Mouse (Mus musculus) splenic B cell, adult 2 months (primary cell): ENCODE data around the gene Arhgap19.

ENCODE experiments used
- DNase-seq: peaks from one replicate; pipeline ENCODE4 v3.0.0-alpha.2; 2011; ENCODE audit warnings: low read depth, low spot score
- H3K27me3 ChIP-seq: 2 replicates; pipeline ENCODE4 v1.6.1; 2012; ENCODE audit warnings: mild to moderate bottlenecking, low read length, moderate library complexity, mixed read lengths; ENCODE audit not compliant: control insufficient read depth, poor library complexity, insufficient read depth, severe bottlenecking
- H3K36me3 ChIP-seq: 2 replicates; pipeline ENCODE4 v1.6.1; 2012; ENCODE audit warnings: mild to moderate bottlenecking, low read length, moderate library complexity, mixed read lengths; ENCODE audit not compliant: control insufficient read depth, poor library complexity, insufficient read depth, severe bottlenecking

Gene Arhgap19

DNA sequence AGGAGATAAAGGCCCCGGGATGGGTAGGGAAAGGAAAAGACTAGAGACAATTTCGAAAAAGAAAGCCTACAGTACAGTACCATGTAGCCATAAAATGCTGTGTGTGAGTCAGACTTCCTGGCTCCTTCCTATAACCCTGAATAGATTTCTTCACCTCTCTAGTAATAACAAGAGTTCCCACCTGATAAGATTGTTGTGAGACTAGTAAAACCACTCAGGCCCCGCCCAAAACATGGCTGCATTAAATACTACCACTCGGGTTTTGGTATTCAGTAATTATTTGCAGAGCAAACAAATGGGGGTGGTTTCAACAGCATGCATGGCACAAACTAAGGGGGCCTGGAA, 36.0 kb upstream of the Arhgap19 start:
- H3K36me3 ChIP-seq = no peaks in the 10 kb centered on the region
- no peak for DNase-seq
- H3K27me3 ChIP-seq = no peaks in the 10 kb centered on the region

DNA sequence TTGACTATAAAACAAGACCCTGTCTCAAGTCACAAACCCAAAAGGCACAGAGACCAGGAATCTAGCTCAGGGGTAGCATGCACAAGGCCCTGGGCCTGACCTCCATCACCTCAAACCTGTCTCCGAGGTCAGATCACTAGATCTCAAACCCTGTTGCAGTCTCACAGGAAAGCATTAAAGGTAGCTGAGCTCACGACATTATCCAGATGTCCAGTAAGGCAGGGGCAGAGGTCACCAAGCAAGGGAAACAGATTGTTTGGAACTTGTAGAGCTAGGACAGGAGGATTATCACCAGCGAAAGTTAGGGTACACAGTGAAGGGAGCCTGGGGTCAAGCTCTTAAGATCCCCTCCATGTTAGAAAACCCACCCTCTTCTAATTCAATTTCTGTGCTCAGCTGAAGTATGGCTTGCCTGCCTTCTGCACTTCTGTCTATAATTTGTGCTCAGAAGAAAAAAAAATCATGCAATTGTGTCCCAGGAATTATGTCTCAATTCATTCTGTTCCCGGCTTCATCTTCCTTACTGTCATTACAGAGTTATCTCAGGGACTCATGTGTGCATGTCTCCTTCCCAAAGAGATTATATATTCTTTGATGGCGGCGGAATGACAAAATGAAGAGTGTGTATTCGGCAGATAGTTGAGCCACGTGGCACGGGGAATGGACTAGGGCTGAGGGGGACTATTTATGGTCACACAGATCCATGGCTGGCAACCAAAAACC, 35.5 kb upstream of the Arhgap19 start:
- no peaks in the 10 kb centered on the region for H3K27me3 ChIP-seq
- no peaks in the 10 kb centered on the region for H3K36me3 ChIP-seq
- no peak for DNase-seq

DNA sequence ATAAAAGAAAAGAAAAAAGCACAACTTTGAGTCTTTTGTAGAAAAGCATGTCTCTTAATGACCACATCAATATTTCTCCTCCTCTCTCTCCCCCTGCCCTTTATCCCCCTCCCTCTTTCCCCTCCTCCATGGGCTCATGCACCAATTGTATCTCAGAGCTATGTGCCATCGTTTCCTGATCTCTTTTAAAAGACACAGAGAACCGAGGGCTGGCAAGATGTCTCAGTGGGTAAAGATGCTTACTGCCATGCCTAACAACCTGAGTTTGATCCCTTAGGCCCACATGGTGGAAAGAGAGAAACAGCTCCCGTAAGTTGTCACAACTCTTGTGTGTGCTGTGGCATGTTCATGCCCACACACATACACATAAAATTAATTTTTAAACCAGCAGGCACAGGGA, 34.9 kb upstream of the Arhgap19 start:
- no peak for DNase-seq
- no peaks in the 10 kb centered on the region for H3K27me3 ChIP-seq
- H3K36me3 ChIP-seq = no peaks in the 10 kb centered on the region

DNA sequence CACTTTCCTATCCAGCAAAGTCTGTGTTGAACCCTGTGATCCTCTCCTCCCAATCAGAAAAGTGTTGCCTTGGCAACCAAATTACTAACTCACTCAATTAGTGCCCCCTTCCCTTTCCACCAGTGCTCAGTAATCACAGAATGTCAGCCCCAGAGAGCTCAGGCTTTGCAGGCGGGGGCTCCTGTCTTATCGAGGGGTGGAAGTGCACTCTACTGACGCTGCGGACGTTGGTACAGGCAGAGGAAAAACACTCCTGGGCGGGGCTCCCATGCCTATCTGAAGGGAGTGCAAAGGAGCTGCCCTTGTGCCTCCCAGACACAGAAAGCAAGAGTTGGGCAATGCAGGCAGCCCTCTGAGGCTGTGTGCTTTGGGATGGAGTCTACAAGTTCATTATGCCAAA, 34.0 kb upstream of the Arhgap19 start:
- no peaks in the 10 kb centered on the region for H3K27me3 ChIP-seq
- DNase-seq = no peak
- no peaks in the 10 kb centered on the region for H3K36me3 ChIP-seq

DNA sequence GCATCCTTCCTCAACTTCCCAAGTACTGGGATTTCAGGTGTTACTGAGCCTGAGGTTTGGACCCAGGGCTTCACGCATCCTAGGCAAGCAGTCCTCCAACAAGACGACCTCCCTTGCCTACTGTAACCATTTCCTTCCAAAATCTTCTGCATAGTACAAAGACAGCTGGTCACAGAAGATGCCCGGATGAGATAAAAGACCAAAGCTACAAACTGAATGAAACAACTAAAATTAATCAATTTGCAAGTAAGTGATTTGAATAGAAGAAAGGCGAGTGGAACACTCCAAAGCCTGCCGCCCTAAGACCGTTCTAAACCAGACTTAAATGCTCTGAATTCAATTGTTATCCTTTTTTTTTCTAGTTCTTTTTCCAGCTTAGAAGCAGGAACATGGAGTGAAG, 33.6 kb upstream of the Arhgap19 start:
- Histone ChIP-seq H3K36me3 (no peaks in the 10 kb centered on the region), H3K27me3 (no peaks in the 10 kb centered on the region)
- no peak for DNase-seq

DNA sequence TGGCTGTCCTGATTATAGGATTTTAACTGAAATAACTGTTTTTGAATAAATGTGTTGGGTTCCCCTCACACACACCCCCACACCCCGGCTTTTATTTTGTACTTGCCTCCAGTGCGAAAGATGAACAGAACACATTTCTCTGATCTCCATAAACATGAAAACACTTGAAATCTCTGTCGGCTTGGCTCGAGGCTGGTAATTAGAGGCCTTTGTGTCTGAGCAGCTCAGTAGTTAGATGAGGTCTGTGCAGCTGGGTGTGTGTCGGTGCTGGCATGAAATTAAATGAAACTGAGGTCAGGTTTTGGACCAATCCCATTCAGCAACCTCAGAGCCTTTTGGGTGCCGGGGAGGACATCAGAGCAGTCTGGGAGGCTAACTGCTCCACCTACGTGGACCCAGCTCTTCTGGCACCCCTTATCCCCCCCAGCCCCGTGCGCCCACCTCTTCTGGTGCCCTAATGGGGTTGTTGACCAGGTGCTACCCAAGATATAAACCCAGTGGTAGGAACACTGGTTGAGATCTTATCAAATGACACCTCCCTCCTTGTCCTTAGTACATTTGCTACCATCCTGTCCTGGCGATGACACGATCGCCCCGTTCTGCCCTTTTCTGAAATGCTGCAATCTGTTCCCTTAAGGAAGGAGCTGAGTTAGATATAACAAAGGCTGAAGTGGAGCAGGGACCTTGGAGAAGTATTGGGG, 30.8 kb upstream of the Arhgap19 start:
- DNase-seq = no peak
- Histone ChIP-seq H3K36me3 (no peaks in the 10 kb centered on the region), H3K27me3 (no peaks in the 10 kb centered on the region)

DNA sequence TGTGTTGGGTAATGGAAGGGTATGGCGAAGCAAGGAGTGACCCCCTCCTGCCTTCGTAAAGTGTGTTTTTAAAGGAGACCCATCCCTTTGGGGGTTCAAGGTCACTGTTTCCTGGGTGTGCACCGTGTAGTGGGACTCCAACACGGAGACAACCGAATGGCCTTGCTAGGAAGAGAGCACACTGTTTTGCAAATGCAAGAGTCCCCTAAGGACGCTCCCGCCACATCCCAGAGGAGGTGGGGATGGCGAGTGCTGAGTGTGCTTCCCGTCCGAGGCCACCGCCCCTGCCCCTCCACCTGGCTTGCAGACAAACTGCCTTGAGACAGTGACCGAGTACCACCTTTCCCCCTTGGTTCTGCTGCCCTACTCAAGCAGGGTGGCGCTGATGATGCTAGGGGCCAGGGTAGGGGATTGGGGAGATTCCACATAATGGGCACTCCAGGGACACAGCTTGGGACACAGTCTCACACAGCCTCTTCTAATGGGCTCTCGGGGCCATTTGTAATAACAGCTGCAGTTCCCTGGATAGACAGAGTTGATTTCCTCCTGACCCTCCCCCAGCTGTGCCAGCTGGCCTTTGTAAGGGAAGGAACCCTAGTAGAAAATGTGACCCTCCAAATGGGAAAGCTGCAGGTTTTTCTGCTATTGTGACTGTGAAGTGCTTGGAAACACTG, 30.0 kb upstream of the Arhgap19 start:
- DNase-seq = no peak
- Histone ChIP-seq H3K27me3 (no peaks in the 10 kb centered on the region), H3K36me3 (no peaks in the 10 kb centered on the region)

DNA sequence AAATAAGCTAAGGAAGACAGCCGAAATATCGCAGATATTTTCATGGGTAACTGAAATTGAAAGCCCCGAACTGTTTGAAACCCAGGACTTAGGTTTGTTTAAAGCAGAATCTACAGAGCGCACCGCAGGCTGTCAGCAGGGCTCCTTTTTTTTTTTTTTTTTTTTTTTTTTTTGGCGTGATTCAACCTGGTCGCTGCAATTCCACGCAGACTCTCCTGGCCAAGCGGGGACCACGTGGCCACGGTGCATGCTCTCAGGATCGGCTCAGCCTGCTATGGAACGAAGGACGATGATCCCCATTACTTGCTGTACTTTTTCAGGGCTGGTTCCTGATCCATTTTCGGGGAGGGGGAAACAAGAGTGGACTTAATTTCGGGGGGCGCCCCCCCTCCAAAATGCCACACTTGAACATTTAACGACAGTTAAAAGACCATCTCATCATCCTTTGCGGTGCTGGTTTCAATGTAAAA, 29.3 kb upstream of the Arhgap19 start:
- DNase-seq = no peak
- Histone ChIP-seq H3K36me3 (no peaks in the 10 kb centered on the region), H3K27me3 (no peaks in the 10 kb centered on the region)

DNA sequence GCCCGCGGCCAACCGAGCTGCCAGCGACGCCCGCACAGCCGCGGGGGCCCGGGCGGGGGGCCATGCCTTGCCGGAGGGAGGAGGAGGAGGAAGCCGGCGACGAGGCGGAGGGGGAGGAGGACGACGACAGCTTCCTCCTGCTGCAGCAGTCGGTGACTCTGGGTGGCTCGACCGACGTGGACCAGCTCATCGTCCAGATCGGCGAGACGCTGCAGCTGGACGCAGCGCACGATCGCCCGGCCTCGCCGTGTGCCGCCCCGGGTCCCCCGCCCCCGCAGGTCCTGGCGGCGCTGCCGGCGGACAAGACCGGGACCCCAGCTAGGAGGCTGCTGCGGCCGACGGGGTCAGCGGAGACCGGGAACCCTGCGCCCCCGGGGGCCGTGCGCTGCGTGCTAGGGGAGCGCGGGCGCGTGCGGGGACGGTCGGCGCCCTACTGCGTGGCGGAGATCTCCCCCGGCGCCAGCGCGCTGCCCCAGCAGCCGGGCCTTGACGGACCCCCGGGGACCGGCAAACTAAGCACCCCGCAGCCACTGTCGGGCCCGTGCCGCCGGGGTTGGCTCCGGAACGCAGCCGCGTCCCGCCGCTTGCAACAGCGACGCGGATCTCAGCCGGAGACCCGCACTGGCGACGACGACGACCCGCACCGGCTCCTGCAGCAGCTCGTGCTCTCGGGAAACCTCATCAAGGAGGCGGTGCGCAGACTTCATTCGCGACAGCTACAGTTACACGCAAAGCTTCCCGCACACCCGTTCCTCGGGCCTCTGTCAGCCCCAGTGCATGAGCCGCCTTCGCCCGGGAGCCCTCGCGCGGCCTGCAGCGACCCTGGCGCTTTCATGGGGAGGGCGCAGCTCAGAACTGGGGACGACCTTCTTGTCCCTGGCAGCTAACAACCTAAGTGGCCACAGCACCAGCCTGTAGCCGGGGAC, 28.5 kb upstream of the Arhgap19 start:
- peak; percentile 74 for DNase-seq
- no peaks in the 10 kb centered on the region for H3K27me3 ChIP-seq

DNA sequence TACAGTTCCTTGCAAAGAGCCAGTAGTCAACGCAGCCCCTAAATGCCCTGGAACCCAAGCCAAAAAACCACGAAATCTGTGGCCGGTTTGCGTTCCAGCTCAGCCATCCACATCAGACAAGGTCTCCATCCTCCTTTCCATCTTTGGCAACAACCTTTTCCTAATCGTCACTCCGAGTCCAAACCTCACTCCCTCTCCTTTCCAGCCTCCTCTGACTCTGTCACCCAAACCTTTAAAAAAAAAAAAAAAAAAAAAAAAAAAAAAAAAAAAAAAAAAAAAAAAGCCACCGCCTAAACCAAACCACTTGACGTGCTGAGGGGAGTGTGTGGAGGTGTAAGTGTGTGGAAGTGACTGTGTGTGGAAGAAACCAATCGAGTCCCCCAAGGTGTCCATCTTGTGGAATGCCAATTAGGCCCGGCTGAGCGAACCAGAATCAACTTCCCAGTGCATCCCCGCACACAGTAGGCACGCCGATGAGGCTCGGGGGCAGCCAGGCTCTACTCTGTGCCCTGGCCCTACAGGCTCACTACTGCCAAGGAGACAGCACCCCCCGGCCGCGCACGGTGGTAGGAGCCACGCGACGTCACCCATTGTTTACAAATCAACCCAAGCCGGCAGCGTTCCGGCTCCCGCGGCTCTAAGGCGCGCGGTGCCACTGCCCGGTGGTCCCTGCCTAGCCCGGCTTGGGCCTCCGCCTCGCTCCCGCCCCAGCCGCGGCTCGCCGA, 27.7 kb upstream of the Arhgap19 start, which contains the start of gene Frat1:
Gene Frat1 (plus strand): TSS at position 590 of the 725 bp plus-strand sequence.
- no peaks in the 10 kb centered on the region for H3K36me3 ChIP-seq
- peak; percentile 93 for DNase-seq
- no peaks in the 10 kb centered on the region for H3K27me3 ChIP-seq

More for the DNA sequence above, 28.5 kb upstream of the Arhgap19 start:
- H3K36me3 ChIP-seq = no peaks in the 10 kb centered on the region

DNA sequence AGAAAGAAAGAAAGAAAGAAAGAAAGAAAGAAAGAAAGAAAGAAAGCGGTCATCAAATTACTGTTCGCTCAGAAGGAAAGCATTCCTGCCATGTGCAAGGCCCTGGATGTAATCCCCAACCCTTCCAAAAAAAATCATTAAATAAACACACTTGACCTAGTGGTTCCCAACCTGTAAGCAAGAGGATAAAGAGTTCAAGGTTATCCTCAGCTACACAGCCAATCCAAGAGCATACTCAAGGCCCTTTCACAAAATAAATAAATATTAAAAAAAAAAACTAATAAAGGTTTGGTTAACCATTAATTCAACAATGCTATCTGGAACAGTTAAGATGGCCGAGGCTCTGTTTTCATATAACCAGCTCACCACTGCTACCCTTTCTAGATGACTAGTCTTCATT, 27.1 kb upstream of the Arhgap19 start:
- Histone ChIP-seq H3K27me3 (no peaks in the 10 kb centered on the region), H3K36me3 (no peaks in the 10 kb centered on the region)
- no peak for DNase-seq

DNA sequence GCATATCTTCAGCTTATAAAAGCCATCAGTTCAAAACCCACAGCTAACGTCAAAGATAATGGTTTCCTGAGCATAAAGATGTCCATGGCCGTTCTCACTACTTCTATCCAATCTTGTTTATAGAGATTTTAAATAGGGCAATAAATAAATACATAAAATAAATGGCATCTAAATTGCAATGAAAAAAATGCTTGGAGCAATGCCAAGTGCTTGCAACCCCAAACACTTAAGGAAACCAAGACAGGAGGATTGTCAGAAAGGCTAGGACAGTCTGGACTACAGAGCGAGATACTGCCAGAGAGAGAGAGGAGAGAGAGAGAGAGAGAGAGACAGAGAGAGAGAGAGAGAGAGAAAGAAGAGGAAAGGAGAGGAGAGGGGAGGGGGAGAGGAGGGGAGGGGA, 24.7 kb upstream of the Arhgap19 start:
- no peaks in the 10 kb centered on the region for H3K27me3 ChIP-seq
- H3K36me3 ChIP-seq = no peaks in the 10 kb centered on the region
- DNase-seq = no peak

DNA sequence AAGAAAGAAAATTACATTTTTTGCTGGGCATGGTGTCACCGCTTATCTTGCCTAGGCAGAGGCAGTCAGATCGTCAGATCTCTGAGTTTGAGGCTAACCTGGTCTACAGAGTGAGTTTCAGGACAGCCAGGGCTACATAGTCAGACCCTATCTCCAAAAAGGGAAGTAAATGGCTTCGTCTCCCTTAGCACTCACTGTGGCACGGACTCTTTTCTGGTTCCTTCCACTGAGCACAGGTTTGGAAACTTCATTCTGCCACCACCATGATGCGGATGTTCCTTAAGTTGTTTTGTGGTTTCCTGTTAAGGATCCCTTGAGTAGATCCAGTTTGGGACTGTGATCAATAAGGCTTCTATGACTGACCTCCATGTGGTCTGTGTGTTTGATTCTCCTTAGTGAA, 23.1 kb upstream of the Arhgap19 start:
- DNase-seq = peak; percentile 30
- Histone ChIP-seq H3K27me3 (no peaks in the 10 kb centered on the region), H3K36me3 (no peaks in the 10 kb centered on the region)

DNA sequence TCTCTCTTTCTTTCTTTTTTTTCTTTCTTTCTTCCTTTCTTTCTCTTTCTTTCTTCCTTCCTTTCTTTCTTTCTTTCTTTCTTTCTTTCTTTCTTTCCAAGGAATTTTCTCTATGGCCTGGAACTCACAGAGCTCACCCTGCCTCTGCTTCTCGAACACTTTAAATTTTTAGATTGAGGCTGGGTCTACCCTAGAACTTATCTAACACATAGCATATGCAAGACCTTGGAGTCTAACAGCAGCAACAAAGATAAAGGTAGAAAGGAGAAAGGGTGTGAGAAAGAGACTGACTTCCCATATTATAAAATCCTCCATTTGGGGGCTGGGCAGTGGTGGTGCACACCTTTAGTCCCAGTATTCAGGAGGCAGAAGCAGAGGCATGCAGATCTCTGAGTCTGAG, 20.7 kb upstream of the Arhgap19 start:
- DNase-seq = no peak
- H3K36me3 ChIP-seq = no peaks in the 10 kb centered on the region

More for the DNA sequence above, 20.7 kb upstream of the Arhgap19 start:
- H3K27me3 ChIP-seq = no peaks in the 10 kb centered on the region; the same call in 1 of the 2 replicates
